Mouse (Mus musculus) stomach, adult 2 months (tissue): ENCODE data around the gene Cblc. TPM values are rescaled to one million over a fixed set of nuclear protein-coding genes. Genes with fewer than 3 reads are reported as not detected.

Source experiments
- polyA plus RNA-seq: library from polyadenylated mRNA; depleted of rRNA; stranded (reverse); fragments of >200 nt; gene quantifications from 2 replicates; pipeline ENCODE4 v1.2.3, GENCODE M21; 2012; rRNA removed

The Cblc gene
- 41.1 and 54.6 TPM in 2 replicates for polyA plus RNA-seq

DNA sequence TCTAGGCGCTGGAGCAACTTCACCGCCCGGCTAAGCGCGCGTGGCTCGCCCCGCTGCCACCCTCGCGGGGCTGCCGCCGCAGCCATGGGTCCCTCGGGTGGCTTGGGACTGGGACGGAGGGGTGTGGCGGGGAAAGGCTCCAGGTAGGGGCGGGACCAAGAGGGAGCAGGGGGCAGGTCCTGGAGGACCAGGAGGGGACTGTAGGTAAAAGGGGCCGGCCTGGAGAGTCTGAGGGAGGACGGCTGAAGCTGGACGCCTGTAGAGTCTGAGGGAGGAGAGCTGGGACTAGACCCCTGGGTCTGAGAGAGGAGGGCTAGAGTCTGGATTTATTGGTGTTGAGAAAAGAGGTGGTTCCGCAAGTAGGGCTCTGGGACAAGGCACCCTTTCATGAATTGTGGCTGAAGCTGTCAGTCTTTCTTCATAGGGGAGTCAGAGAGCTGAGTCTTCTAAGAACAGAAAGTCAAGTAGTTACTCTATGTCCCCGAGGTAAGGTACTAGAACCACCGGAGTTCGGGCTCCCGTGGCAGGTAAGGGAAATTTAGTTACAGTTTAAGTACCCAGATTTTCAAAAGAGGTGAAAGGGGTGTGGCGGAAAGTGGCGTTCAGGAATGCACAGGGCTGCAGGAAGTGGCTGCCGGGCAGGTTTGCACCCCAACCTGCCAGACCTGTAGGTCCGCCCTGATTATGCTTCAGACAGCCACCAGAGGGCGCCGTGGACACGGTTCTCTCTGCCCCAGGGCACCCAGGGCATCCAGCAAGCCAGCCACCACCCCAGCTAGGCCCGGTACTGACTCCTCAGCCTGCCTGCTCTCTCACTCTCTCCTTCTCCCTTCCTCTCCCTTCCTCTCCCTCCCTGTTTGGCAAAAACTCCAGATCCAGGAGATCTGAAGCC, at the start of gene Cblc:
Gene Cblc (minus strand): TSS at position 113 of the 892 bp plus-strand sequence.

DNA sequence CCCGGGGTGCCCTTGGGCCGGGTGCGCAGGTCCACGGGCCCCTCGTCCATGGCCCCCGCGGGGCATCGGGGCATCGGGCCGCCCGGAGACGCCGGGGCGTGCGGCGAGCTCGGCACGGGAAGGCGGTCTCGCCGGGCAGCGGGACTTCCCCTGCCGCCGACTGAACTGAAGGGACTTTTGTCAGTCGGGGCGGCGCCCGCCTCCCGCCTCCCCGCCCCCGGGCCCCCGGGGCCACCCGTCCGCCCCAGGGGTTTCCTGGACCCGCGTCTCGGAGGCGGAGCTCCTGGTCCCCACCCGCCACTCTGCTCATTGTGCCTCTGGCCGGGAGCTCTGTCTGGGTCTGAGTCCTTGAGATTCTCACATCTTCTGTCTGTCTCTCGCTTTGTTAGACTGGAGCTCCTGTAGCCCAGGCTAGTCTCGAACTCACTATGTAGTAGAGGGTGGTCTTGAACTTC, 26.0 kb upstream of the Cblc start, which contains the start of gene Bcl3:
Gene Bcl3 (minus strand): TSS at position 167 of the 455 bp plus-strand sequence.

DNA sequence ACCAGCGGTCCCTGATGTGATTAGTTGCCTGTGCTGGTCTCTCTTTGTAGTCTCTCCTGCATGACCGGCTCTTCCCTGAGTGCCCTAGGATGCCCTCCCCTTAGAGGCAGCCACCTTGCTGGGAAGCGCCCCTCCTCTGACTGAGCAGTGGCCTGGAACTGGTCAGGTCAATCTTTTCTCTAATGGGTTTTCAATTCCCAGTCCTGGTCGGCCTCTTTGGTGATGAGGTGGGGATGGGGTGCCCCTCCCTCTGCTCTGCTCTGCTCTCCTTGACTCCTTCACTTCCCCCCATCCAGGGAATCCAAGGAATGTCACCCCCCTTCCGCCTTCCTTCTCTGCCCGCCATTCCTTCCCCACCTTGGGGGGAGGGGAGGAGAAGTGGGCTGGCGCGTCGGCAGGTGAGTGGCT, 25.6 kb downstream of the Cblc start, which contains the start of gene Bcam:
Gene Bcam (minus strand): TSS at position 33 of the 408 bp plus-strand sequence.

DNA sequence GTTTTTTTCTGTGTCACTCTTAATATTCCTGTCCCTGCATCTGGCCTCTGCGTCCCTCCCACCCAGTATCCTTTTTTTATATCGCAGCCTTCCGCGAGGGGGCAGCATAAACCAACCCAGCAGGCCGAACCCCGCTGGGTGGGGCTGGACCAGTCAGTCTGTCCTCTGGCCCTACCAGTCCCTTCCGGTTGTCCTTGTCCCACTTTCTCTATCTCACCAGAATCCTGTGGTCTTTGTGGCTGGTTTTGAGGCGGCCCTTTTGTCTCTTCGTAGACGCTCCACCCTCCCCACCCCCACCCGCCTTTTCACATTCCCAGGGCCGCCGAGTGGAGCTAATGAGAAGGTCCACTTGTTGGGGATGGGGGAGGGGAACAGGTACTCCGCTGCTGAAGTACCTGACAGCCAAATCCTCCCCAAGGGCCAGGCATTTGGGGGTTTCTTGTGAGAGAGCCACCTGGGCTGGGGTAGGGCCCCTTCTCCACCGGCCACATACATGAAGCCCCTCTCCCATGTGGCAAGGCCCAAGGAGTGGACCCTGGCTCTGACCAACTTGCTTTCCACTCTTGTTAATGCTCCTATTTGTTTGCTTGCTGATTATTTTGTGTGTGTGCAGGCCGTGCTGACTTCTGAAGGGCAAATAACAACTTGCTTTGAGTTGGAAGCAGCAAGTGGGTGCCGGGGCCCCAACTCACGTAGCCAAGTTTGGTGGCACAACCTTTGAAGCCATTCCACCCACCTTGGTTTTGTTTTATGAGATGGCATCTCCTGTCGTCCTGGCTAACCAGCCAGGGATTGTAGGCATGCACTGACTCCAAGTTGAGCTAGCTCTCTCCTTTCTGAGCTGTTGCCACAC, 46.2 kb downstream of the Cblc start, which contains the start of gene Nectin2:
Gene Nectin2 (minus strand): TSS at position 267 of the 853 bp plus-strand sequence.

Other genes with a start within 250 kb of the Cblc start
- 78.3 and 88.5 TPM in 2 replicates for gene Ppp1r37, start 233.7 kb downstream of the Cblc start, polyA plus RNA-seq
- gene Zfp296, start 219.5 kb downstream of the Cblc start, polyA plus RNA-seq, result 7.5 and 7.9 TPM in 2 replicates
- gene Gemin7, start 219.2 kb downstream of the Cblc start, polyA plus RNA-seq, result 59.4 and 88.0 TPM in 2 replicates
- 68.5 and 172 TPM in 2 replicates for gene Clasrp, start 192.3 kb downstream of the Cblc start, polyA plus RNA-seq
- gene Relb, start 167.4 kb downstream of the Cblc start, polyA plus RNA-seq, result 10.6 and 18.6 TPM in 2 replicates
- 55.4 and 69.0 TPM in 2 replicates for gene Clptm1, start 131.8 kb downstream of the Cblc start, polyA plus RNA-seq
- gene Apoc2, start 118.9 kb downstream of the Cblc start, polyA plus RNA-seq, result 1.1 and 1.6 TPM in 2 replicates
- gene Gm44805, start 115.4 kb downstream of the Cblc start, polyA plus RNA-seq, result not detected in 2 replicates
- gene Apoc4, start 115.3 kb downstream of the Cblc start, polyA plus RNA-seq, result 0.37 TPM in 1 of 2 replicates, not detected in the other
- gene Apoc1, start 104.1 kb downstream of the Cblc start, polyA plus RNA-seq, result 6.5 and 8.3 TPM in 2 replicates
- gene Apoe, start 97.6 kb downstream of the Cblc start, polyA plus RNA-seq, result 235 and 380 TPM in 2 replicates
- gene Tomm40, start 81.4 kb downstream of the Cblc start, polyA plus RNA-seq, result 58.9 and 85.6 TPM in 2 replicates
- gene Nectin2, start 46.3 kb downstream of the Cblc start, polyA plus RNA-seq, result 64.6 and 101 TPM in 2 replicates
- 52.3 and 63.9 TPM in 2 replicates for gene Bcam, start 25.8 kb downstream of the Cblc start, polyA plus RNA-seq
- 47.9 and 87.5 TPM in 2 replicates for gene Bcl3, start 26.0 kb upstream of the Cblc start, polyA plus RNA-seq
- gene Gm19345, start 55.2 kb upstream of the Cblc start, polyA plus RNA-seq, result 0.53 TPM in 1 of 2 replicates, not detected in the other
- gene Ceacam16, start 64.5 kb upstream of the Cblc start, polyA plus RNA-seq, result 0.26 and 0.29 TPM in 2 replicates
- gene Ceacam19, start 91.2 kb upstream of the Cblc start, polyA plus RNA-seq, result 2.5 and 3.0 TPM in 2 replicates
- gene Pvr, start 124.4 kb upstream of the Cblc start, polyA plus RNA-seq, result 2.3 and 3.4 TPM in 2 replicates
- 11.7 and 16.6 TPM in 2 replicates for gene Igsf23, start 153.9 kb upstream of the Cblc start, polyA plus RNA-seq
- 0.06 TPM in 1 of 2 replicates, not detected in the other for gene Ceacam20, start 168.6 kb upstream of the Cblc start, polyA plus RNA-seq
- not detected in 2 replicates for gene Nlrp9b, start 194.7 kb upstream of the Cblc start, polyA plus RNA-seq